Mouse (Mus musculus) adrenal gland, postnatal 25 days (tissue): ENCODE results near the gene Gnptab. TPM values are rescaled to one million over a fixed set of nuclear protein-coding genes. Genes with fewer than 3 reads are reported as not detected.

Source experiments
- DNase-seq: peaks from one replicate; pipeline ENCODE4 v3.0.0; 2021; ENCODE audit warnings: mixed read lengths
- total RNA-seq: library from RNA; stranded (reverse); gene quantifications from 2 replicates; pipeline ENCODE4 v1.2.3, GENCODE M21; 2021

Gnptab gene
- total RNA-seq, 1 experiment from 2014 or later = 38.2 TPM

DNA sequence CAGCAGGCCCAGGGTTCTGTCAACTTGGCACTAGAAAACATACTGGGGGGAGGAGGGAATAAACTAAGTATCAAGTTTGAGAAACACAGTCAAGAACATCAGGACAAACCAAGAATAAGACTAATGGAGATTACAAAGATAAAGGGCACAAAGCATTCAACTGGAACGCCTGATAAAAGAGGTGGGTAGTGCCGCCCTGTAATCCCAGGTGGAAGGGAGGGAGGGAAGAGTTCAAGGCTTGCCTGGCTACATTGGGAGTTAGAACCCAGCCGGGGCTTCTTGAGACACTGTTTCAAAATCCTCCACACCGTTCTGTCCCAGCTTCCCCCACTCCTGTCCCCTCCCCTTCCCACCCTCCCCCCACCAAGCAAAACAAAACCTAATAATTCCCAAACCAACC, 1.3 kb upstream of the Gnptab start:
- no peak for DNase-seq

- peak; percentile 31 for DNase-seq
Observed at GRCm38 (mm10) chr10:88380002-88380401, 1.1 kb downstream of the Gnptab start.

GRCm38 (mm10) chr10:88380430-88381060, 1.6 kb downstream of the Gnptab start:
- no peak for DNase-seq

DNA sequence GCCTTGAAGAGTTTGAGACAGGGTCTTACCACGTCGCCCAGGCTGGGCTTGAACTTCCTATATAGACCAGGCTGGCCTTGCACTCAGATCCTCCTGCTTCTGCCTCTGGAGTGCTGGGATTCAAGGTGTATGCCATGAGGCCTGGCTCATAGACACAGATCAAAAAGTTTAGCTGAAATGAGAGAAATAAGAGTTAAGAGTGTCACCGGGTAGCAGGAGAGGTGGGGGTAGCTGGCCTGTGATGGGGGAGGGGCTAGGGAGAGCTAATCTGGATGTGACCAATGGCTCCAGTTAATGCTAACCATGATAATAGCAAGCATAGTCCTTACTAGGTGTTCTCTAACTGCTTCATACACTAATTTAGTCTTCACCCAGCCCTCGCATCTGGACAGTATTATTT, 2.4 kb downstream of the Gnptab start:
- no peak for DNase-seq

GRCm38 (mm10) chr10:88382009-88382408, 3.1 kb downstream of the Gnptab start:
- DNase-seq = no peak

- no peak for DNase-seq
Observed at GRCm38 (mm10) chr10:88383479-88383878, 4.5 kb downstream of the Gnptab start.

- DNase-seq = no peak
Observed at GRCm38 (mm10) chr10:88384081-88384480, 5.1 kb downstream of the Gnptab start.

- no peak for DNase-seq
Observed at GRCm38 (mm10) chr10:88385290-88385689, 6.4 kb downstream of the Gnptab start.

DNA sequence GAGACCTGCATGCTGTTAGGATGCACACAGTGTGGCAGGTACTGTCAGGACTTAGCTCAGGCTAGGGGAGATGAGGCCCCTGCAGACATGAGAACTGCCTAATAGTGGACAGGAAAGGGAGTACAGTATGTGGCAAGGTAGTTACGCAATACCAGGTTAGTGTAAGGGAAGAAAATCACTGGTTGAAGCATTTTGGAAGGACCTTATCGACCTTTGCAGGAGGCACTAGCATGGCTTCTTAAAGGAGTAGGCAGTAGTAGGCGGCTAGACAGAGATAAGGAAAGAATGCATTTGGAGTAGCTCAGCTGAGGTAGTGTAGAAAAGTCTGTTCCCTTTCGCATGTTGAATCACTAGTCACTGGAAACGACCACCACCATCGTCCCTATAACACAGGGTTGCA, 6.8 kb downstream of the Gnptab start:
- no peak for DNase-seq

- no peak for DNase-seq
Observed at GRCm38 (mm10) chr10:88386251-88386650, 7.3 kb downstream of the Gnptab start.

- no peak for DNase-seq
Observed at GRCm38 (mm10) chr10:88389576-88389975, 10.6 kb downstream of the Gnptab start.

- DNase-seq = no peak
Observed at GRCm38 (mm10) chr10:88390096-88390790, 11.3 kb downstream of the Gnptab start.

DNA sequence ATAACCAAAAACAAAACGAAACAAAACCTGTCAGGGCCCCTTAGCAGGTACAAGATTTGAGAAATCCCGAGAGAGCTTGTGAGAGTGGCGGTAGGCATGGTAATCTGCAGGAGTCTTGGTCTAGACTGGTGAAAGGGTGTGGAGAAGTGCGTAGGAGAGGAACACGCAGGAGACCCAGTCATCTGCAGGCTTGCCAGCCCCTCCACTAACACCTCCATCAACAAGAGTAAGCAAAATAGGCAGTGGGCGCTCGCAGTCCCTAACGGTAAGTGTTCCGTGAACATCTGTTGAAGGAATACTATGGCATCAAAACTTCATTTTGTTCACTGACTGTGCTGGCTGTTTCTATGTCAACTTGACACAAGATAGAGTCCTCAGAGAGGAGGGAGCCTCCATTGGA, 12.6 kb downstream of the Gnptab start:
- DNase-seq = no peak

- DNase-seq = no peak
Observed at GRCm38 (mm10) chr10:88392181-88392847, 13.4 kb downstream of the Gnptab start.

- DNase-seq = no peak
Observed at GRCm38 (mm10) chr10:88398668-88399243, 19.8 kb downstream of the Gnptab start.

- DNase-seq = no peak
Observed at GRCm38 (mm10) chr10:88399271-88399670, 20.3 kb downstream of the Gnptab start.

DNA sequence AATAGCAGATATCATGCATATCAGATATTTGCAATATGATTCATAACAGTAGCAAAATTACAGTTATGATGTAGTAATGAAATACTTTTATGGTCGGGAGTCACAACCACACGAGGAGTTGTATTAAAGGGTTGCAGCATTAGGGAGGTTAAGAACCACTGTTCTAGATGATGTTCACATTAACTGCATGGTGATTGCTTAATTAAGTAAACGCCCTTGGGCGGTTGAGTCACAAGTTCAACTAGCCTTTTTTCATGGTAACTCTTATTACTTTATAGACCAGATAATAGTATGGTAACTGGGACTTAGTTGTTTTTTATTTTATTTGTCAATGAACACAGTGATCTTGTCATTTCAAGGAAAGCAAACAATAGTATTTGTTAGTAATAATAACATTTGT, 24.1 kb downstream of the Gnptab start:
- DNase-seq = no peak

DNA sequence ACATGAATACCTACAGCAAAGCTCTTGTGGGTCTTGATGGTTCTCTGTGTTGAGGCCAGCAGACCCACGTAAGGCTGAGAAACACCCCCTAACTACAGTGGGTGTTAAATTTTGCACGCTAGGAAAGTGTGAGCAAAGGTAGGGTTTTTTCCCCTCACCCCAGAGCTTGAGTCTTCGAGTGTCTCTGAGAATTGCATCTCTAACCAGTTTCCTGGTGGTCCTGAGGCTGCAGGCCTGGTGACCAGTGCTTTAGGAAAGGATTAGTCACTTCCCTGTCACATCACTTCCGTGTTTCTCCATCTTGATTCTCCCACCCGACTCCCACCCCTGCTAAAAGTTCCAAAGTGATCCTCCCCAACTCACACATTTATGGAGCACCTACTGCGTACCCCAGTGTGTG, 25.3 kb downstream of the Gnptab start:
- no peak for DNase-seq

DNA sequence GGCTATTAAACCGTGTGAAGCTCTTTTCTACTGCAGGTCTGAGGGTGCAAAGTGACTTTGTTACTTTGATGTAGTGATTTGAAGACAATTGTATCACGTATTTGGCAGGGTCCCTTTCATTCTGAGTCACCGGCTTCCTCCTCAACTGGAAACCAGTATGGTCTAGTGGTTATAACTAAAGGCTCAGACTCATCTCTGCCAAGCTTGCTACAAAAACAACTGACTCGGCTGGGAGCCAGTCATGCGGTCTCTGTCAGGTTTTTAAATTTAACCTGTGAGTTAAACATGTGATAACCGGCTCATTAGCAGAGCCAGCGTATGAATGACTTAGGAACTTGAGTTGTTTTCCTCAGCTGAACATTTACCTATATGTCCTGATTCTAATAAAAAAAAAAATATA, 26.9 kb downstream of the Gnptab start:
- DNase-seq = peak; percentile 22

- DNase-seq = no peak
Observed at GRCm38 (mm10) chr10:88407875-88408631, 29.1 kb downstream of the Gnptab start.

- DNase-seq = no peak
Observed at GRCm38 (mm10) chr10:88409751-88410150, 30.8 kb downstream of the Gnptab start.

DNA sequence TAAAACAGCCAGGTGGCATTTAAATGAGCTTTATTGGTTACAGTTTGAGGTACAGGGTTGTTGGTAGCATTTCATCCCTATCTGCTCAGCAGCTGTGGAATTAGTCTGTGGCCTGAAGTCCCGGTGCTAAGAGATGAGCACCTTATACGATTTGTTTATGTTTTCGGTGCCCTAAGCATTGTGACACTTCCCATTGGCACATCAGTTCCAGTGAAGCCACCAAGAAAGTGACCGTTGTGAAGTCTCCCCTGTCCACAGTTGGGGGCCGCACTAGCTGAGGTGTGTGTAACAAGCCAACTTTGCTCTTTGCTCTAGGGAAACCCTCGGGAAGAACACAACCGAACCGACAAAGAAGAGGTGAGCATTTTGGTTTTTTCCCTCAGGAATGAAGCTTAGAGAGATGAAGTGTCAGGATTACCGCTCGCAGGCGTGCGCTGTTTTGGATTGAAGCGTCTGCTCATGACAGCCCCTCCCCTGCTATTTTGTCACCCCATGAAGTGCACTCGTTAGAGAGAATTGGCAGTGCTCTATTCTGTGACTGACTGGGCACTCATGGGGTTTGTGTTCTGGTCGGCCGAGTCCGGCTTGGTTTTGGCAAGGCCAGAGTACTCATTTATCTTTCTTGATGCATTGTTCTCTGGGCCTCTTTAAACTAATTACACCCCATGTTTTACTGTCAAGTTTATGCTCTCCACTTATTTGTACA, 33.5 kb downstream of the Gnptab start:
- no peak for DNase-seq
